26 mouse cellular contexts compared by ENCODE assay signal in the genomic region with DNA sequence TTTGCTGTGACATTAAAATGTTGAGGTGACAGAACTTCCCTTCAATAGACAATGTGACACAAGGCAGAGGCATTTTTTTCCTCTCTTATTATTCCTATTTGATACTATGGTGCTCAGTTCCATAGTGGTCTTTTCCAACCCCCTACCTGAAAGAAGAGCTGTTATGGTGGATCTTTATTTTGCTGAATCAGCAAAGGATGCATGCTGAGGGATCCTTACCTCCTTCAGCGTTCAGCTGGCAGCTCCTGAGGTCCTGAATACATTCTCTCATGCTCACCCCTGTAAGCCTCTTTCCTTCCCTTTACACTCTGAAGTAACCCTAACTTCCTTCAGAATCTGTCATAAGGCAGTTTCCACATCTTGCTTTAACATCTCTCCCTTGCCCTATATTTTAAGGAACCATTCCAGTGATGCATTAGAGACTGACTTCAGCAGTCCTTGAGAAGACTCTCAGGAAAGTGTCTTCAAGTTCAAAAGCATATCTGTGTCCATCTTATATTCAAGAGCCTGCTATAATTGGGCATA. TPM values are rescaled to one million over a fixed set of nuclear protein-coding genes. Genes with fewer than 3 reads are reported as not detected.
DNase-seq lines count a peak whose midpoint lies in the region; ATAC-seq and TF ChIP-seq lines count a peak whose summit lies in the region.
"Had no signal": no experiment of that assay in that cellular context is flagged by ENCODE, and none has a peak within 500 bp of the region (broad histone marks: within the 10 kb centered on the region; RNA-seq: fewer than 3 reads in every experiment).

No protein-coding gene starts in this region.

- no peak for TF ChIP-seq EP300 in liver, postnatal 0 days (IDR thresholded peaks at IDR 0.05; ENCODE audit: low read depth)
- no peak for TF ChIP-seq EP300 in CH12.LX (IDR thresholded peaks at IDR 0.05; ENCODE audit: low read length)
- no peak for TF ChIP-seq EP300 in MEL (IDR thresholded peaks at IDR 0.05; ENCODE audit: low read depth in 1 of 2, low read length in 2 of 2)

- 0 out of 2 replicates have a peak overlapping the region, but pooled peaks have one; percentile 4 for H3K27ac ChIP-seq in liver, embryonic 16.5 days (ENCODE audit: low read length)
- no peak overlapping the region for H3K27ac ChIP-seq in liver, postnatal 0 days (ENCODE audit: low read depth)
- H3K27ac ChIP-seq in CH12.LX (ENCODE audit: insufficient read depth, low read depth) (no peak overlapping the region), MEL (ENCODE audit: control insufficient read depth, low read depth, low read length) (no peak overlapping the region)
- H3K27ac ChIP-seq in forebrain, embryonic 16.5 days (ENCODE audit: low read length): no peak overlapping the region
- no peak overlapping the region for H3K27ac ChIP-seq in gastrocnemius, adult 2 months
- H3K27ac ChIP-seq: embryonic facial prominence, embryonic 13.5 days; embryonic facial prominence, embryonic 15.5 days; forebrain, embryonic 10.5 days; forebrain, embryonic 12.5 days had no signal

- no peak for ATAC-seq in liver, embryonic 16.5 days (ENCODE audit: low read depth)
- no peak for ATAC-seq in liver, postnatal 0 days
- peak; percentile 85 for ATAC-seq in megakaryocyte, adult 5-6 weeks (ENCODE audit: poor library complexity, severe bottlenecking)
- no peak for ATAC-seq in forebrain, embryonic 16.5 days
- ATAC-seq: CD4-positive, CD25-positive, alpha-beta regulatory T cell, adult 4 months; forebrain, embryonic 14.5 days; forebrain, postnatal 0 days had no signal

- no peak overlapping the region for H3K4me2 ChIP-seq in liver, embryonic 16.5 days (ENCODE audit: low read depth, low read length)
- H3K4me2 ChIP-seq in liver, postnatal 0 days (ENCODE audit: low read depth, low read length): no peak overlapping the region
- H3K4me2 ChIP-seq in CH12.LX (ENCODE audit: insufficient read depth, low read depth, poor library complexity, severe bottlenecking): no peak overlapping the region
- H3K4me2 ChIP-seq in forebrain, embryonic 16.5 days (ENCODE audit: low read length): no peak overlapping the region
- H3K4me2 ChIP-seq: embryonic facial prominence, embryonic 13.5 days; embryonic facial prominence, embryonic 15.5 days; forebrain, embryonic 12.5 days had no signal

- H3K9ac ChIP-seq in liver, embryonic 16.5 days (ENCODE audit: low read depth, low read length): no peak overlapping the region
- no peak overlapping the region for H3K9ac ChIP-seq in liver, postnatal 0 days (replicated peaks)
- H3K9ac ChIP-seq in CH12.LX (ENCODE audit: insufficient read depth, low read depth): no peak overlapping the region
- no peak overlapping the region for H3K9ac ChIP-seq in MEL (ENCODE audit: control insufficient read depth, low read depth, low read length, poor library complexity, severe bottlenecking)
- no peak overlapping the region for H3K9ac ChIP-seq in forebrain, embryonic 16.5 days (replicated peaks; ENCODE audit: low read depth, low read length)
- H3K9ac ChIP-seq: embryonic facial prominence, embryonic 13.5 days; embryonic facial prominence, embryonic 15.5 days; forebrain, embryonic 12.5 days; forebrain, postnatal 0 days had no signal

- intact Hi-C loops in gastrocnemius, adult 2 months (cut with DNase I): no loop called here

- TF ChIP-seq RAD21 in CH12.LX (IDR thresholded peaks at IDR 0.05; ENCODE audit: low read depth, low read length) (no peak), MEL (IDR thresholded peaks at IDR 0.05; ENCODE audit: low read depth, low read length) (no peak)

- no peaks in the 10 kb centered on the region for H3K36me3 ChIP-seq in liver, embryonic 16.5 days (ENCODE audit: control insufficient read depth, insufficient read depth)
- no peaks in the 10 kb centered on the region for H3K36me3 ChIP-seq in liver, postnatal 0 days (replicated peaks; ENCODE audit: insufficient read depth, low read length)
- H3K36me3 ChIP-seq in CH12.LX (replicated peaks in 1 of 2; ENCODE audit: control insufficient read depth in 1 of 2, insufficient read depth in 1 of 2, low read length in 1 of 2) (no peaks in the 10 kb centered on the region), MEL (ENCODE audit: control insufficient read depth in 1 of 2, insufficient read depth in 2 of 2, low read length in 2 of 2) (peaks cover 0 to 26% of the 10 kb centered on the region in 2 experiments; a peak in 2 of 4 replicates)
- H3K36me3 ChIP-seq in forebrain, embryonic 16.5 days (ENCODE audit: control insufficient read depth, insufficient read depth): no peaks in the 10 kb centered on the region
- H3K36me3 ChIP-seq: embryonic facial prominence, embryonic 13.5 days; embryonic facial prominence, embryonic 15.5 days; forebrain, embryonic 10.5 days; forebrain, embryonic 12.5 days; G1E had no signal

- TF ChIP-seq CTCF in liver, postnatal 0 days (IDR thresholded peaks at IDR 0.05; ENCODE audit: low read depth): no peak
- TF ChIP-seq CTCF in CH12.LX (conservative IDR thresholded peaks at IDR 0.05 in 1 of 2, IDR thresholded peaks at IDR 0.05 in 1 of 2; ENCODE audit: low read depth in 2 of 2, low read length in 2 of 2): no peak
- TF ChIP-seq CTCF in MEL (IDR thresholded peaks at IDR 0.05 in 2 of 3, conservative IDR thresholded peaks at IDR 0.05 in 1 of 3; ENCODE audit: control insufficient read depth in 1 of 3, insufficient read depth in 1 of 3, low read depth in 2 of 3, low read length in 3 of 3, poor library complexity in 1 of 3, severe bottlenecking in 1 of 3): no peak
- no peak for TF ChIP-seq CTCF in gastrocnemius, adult 2 months (IDR thresholded peaks at IDR 0.05)

- 57% methylated on average over 1 of the region's 1 CpGs for WGBS in liver, embryonic 16.5 days (ENCODE audit: insufficient replicate concordance)
- WGBS in liver, postnatal 0 days (ENCODE audit: insufficient replicate concordance): 57% methylated on average over 1 of the region's 1 CpGs
- WGBS in forebrain, embryonic 16.5 days: 88% methylated on average over 1 of the region's 1 CpGs

- H3K4me3 ChIP-seq in liver, embryonic 16.5 days (ENCODE audit: low read depth, low read length): no peak overlapping the region
- H3K4me3 ChIP-seq in liver, postnatal 0 days (ENCODE audit: low read depth, low read length): no peak overlapping the region
- H3K4me3 ChIP-seq in CH12.LX (replicated peaks in 1 of 3; ENCODE audit: low read depth in 2 of 3, low read length in 2 of 3, poor library complexity in 1 of 3) (no peak overlapping the region), MEL (ENCODE audit: control insufficient read depth in 1 of 2, insufficient read depth in 1 of 2, low read depth in 2 of 2, low read length in 2 of 2) (no peak overlapping the region)
- H3K4me3 ChIP-seq in forebrain, embryonic 16.5 days (replicated peaks; ENCODE audit: low read length): no peak overlapping the region
- H3K4me3 ChIP-seq in gastrocnemius, adult 2 months: no peak overlapping the region
- H3K4me3 ChIP-seq: embryonic facial prominence, embryonic 13.5 days; embryonic facial prominence, embryonic 15.5 days; erythroblast, embryonic 14.5 days; forebrain, embryonic 10.5 days; forebrain, embryonic 12.5 days had no signal

- in situ Hi-C loops in CH12.LX (cut with MboI; ENCODE audit: low pct_ligation_motif_present, low pct_unique_long_range_greater_than_20kb, low sequenced_read_pairs): no loop called here

- H3K4me1 ChIP-seq in liver, embryonic 16.5 days (ENCODE audit: control insufficient read depth, low read depth, low read length): peaks cover 26% of the 10 kb centered on the region
- H3K4me1 ChIP-seq in liver, postnatal 0 days (ENCODE audit: insufficient read depth): peaks cover 15% of the 10 kb centered on the region
- H3K4me1 ChIP-seq in CH12.LX (ENCODE audit: control insufficient read depth in 1 of 2, insufficient read depth in 2 of 2): peaks cover 7 to 15% of the 10 kb centered on the region in 2 experiments; a peak in 3 of 4 replicates
- peaks cover 17 to 27% of the 10 kb centered on the region in 2 experiments for H3K4me1 ChIP-seq in MEL (ENCODE audit: control insufficient read depth in 1 of 2, insufficient read depth in 2 of 2, low read length in 2 of 2)
- H3K4me1 ChIP-seq in forebrain, embryonic 16.5 days (replicated peaks; ENCODE audit: control insufficient read depth, insufficient read depth, low read length): no peaks in the 10 kb centered on the region
- H3K4me1 ChIP-seq: embryonic facial prominence, embryonic 13.5 days; embryonic facial prominence, embryonic 15.5 days; forebrain, embryonic 10.5 days; forebrain, embryonic 12.5 days had no signal

- H3K9me3 ChIP-seq in liver, embryonic 16.5 days (replicated peaks; ENCODE audit: control insufficient read depth, low read length): no peaks in the 10 kb centered on the region
- H3K9me3 ChIP-seq in liver, postnatal 0 days (ENCODE audit: low read length): no peaks in the 10 kb centered on the region
- H3K9me3 ChIP-seq in CH12.LX (replicated peaks; ENCODE audit: low read length) (no peaks in the 10 kb centered on the region), MEL (replicated peaks; ENCODE audit: insufficient read depth, low read length) (no peaks in the 10 kb centered on the region)
- no peaks in the 10 kb centered on the region for H3K9me3 ChIP-seq in forebrain, embryonic 16.5 days (ENCODE audit: control insufficient read depth, low read length)
- H3K9me3 ChIP-seq: embryonic facial prominence, embryonic 13.5 days; embryonic facial prominence, embryonic 15.5 days; forebrain, embryonic 10.5 days; forebrain, embryonic 12.5 days; G1E had no signal

- H3K79me2 ChIP-seq in CH12.LX (replicated peaks; ENCODE audit: control insufficient read depth, extremely low read depth, insufficient read depth, poor library complexity, severe bottlenecking): no peaks in the 10 kb centered on the region
- no peaks in the 10 kb centered on the region for H3K79me2 ChIP-seq in MEL (ENCODE audit: control insufficient read depth, insufficient read depth, low read length, poor library complexity)

- H3K27me3 ChIP-seq in liver, embryonic 16.5 days (ENCODE audit: control insufficient read depth, insufficient read depth, low read depth, low read length): no peaks in the 10 kb centered on the region
- no peaks in the 10 kb centered on the region for H3K27me3 ChIP-seq in liver, postnatal 0 days (ENCODE audit: insufficient read depth, low read length)
- H3K27me3 ChIP-seq in CH12.LX (replicated peaks) (no peaks in the 10 kb centered on the region), MEL (ENCODE audit: control insufficient read depth in 1 of 2, insufficient read depth in 2 of 2, low read length in 2 of 2) (no peaks in the 10 kb centered on the region)
- no peaks in the 10 kb centered on the region for H3K27me3 ChIP-seq in forebrain, embryonic 16.5 days (replicated peaks; ENCODE audit: control insufficient read depth, insufficient read depth, low read length)
- H3K27me3 ChIP-seq: embryonic facial prominence, embryonic 13.5 days; embryonic facial prominence, embryonic 15.5 days; forebrain, embryonic 12.5 days had no signal

- no peak for DNase-seq in liver, postnatal 0 days
- DNase-seq in CH12.LX (ENCODE audit: extremely low read depth) (no peak), MEL (ENCODE audit: low read depth, low spot score) (no peak)
- no peak for DNase-seq in embryo, embryonic 11 days
- DNase-seq in gastrocnemius, adult 2 months: no peak
- DNase-seq: adrenal gland, adult 2 months; adrenal gland, postnatal 10 days; adrenal gland, postnatal 36 days; B cell, adult 2 months; cerebellum, adult 11-12 months; cerebellum, adult 2 months; cerebellum, adult 9-10 months; cerebellum, postnatal 10 days; cerebellum, postnatal 25 days; forebrain, postnatal 0 days had no signal

- TF ChIP-seq POLR2A in CH12.LX (IDR thresholded peaks at IDR 0.05; ENCODE audit: low read depth, low read length): no peak
- TF ChIP-seq POLR2A in MEL (IDR thresholded peaks at IDR 0.05; ENCODE audit: control insufficient read depth in 1 of 2, insufficient read depth in 1 of 2, low read depth in 1 of 2, low read length in 2 of 2, poor library complexity in 1 of 2): no peak

- dilution Hi-C loops in CH12.LX (cut with MboI; ENCODE audit: extremely low pct_ligation_motif_present, extremely low pct_unique_long_range_greater_than_20kb, low sequenced_read_pairs): no loop called here

RNA-seq across cellular contexts. Expression of gene Epm2a, which starts 23.7 kb away (rescaled TPM):
- 0.06 and 0.18 TPM in 2 replicates for polyA plus RNA-seq in liver, embryonic 16.5 days (2015; fragmentation: Nextera tagmentation; extraction: Ambion mirVana)
- 0.11 and 0.36 TPM in 2 replicates for polyA plus RNA-seq in liver, postnatal 0 days (2015; fragmentation: Nextera tagmentation; extraction: Ambion mirVana)
- total RNA-seq in CH12.LX (2012; rRNA removed) (not detected in 2 replicates), CH12.LX (2014; rRNA removed) (not detected in 2 replicates), MEL (2012; rRNA removed) (0.29 and 0.31 TPM in 2 replicates)
- polyA plus RNA-seq in CH12.LX (2012; ENCODE audit: insufficient read length, low read depth) (not detected in 2 replicates), MEL (2012; ENCODE audit: insufficient read depth in 1 of 2, insufficient read length in 2 of 2, low read depth in 1 of 2, low replicate concordance in 2 of 2, missing spikeins in 1 of 2) (under 1 TPM in 1 of 2 experiments, not detected in 1; 0.25 TPM)
- 0.36 and 1.2 TPM in 2 replicates for total RNA-seq in megakaryocyte, adult 5-6 weeks (2015)
- 0.81 and 1.1 TPM in 2 replicates for total RNA-seq in megakaryocyte, adult 5-6 weeks (2017)
- polyA plus RNA-seq in forebrain, embryonic 16.5 days (2015; fragmentation: Nextera tagmentation; extraction: Ambion mirVana): 0.40 and 0.52 TPM in 2 replicates
- 10 to 100 TPM; 90.9 to 91.5 TPM for total RNA-seq in gastrocnemius, adult 2 months (2021)
- polyA plus RNA-seq: CD4-positive, CD25-positive, alpha-beta regulatory T cell, adult 4 months; erythroblast, embryonic 14.5 days had no signal

RNA-seq across cellular contexts. Expression of gene Fbxo30, which starts 38.4 kb away (rescaled TPM):
- polyA plus RNA-seq in liver, embryonic 16.5 days (2015; fragmentation: Nextera tagmentation; extraction: Ambion mirVana): 72.7 and 75.6 TPM in 2 replicates
- polyA plus RNA-seq in liver, postnatal 0 days (2015; fragmentation: Nextera tagmentation; extraction: Ambion mirVana): 19.5 TPM in 2 replicates
- total RNA-seq in CH12.LX (2012; rRNA removed): 1.8 and 2.1 TPM in 2 replicates
- 3.1 and 3.2 TPM in 2 replicates for total RNA-seq in CH12.LX (2014; rRNA removed)
- 2.6 and 3.0 TPM in 2 replicates for polyA plus RNA-seq in CH12.LX (2012; ENCODE audit: insufficient read length, low read depth)
- total RNA-seq in MEL (2012; rRNA removed): 10.1 and 12.2 TPM in 2 replicates
- polyA plus RNA-seq in MEL (2012; ENCODE audit: insufficient read depth in 1 of 2, insufficient read length in 2 of 2, low read depth in 1 of 2, low replicate concordance in 2 of 2, missing spikeins in 1 of 2): 10 to 100 TPM in 1 of 2 experiments, not detected in 1; 10.8 TPM
- total RNA-seq in megakaryocyte, adult 5-6 weeks (2015): 8.6 and 10.7 TPM in 2 replicates
- total RNA-seq in megakaryocyte, adult 5-6 weeks (2017): 10.4 and 12.2 TPM in 2 replicates
- 26.1 and 27.5 TPM in 2 replicates for polyA plus RNA-seq in forebrain, embryonic 16.5 days (2015; fragmentation: Nextera tagmentation; extraction: Ambion mirVana)
- total RNA-seq in gastrocnemius, adult 2 months (2021): 10 to 100 TPM; 15.6 to 17.2 TPM
